In the genomic region with DNA sequence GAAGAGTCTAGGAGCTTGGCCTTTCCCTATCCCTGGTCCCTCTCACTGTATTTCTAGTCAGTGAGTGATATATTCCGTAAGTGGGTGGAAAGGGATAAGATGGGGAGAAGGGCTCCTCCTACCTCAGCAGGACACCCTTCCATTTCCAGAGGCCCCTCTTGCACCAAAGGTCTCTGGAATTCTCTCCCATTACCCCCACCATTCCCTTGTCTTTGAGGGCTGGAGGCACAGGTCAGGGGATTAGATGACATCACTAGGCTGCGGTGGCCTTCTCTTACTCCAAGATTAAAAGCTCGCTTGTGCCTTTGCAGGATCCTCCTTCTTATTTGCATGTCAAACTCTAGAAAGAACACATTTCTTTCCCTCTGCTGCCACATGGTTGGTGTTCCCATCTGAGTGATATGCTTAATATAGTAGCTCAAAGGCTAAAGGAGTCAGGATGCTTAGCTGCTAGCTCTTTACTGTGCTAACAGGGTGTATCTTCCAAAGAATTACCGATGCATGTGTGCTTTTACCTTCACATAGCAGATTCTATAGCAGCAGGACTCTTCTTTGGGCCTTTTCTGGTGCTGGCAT, we compare ENCODE assay signal across 30 mouse cellular contexts.
DNase-seq lines count a peak whose midpoint lies in the region; ATAC-seq and TF ChIP-seq lines count a peak whose summit lies in the region.
"Had no signal": no experiment of that assay in that cellular context is flagged by ENCODE, and none has a peak within 500 bp of the region (broad histone marks: within the 10 kb centered on the region; RNA-seq: fewer than 3 reads in every experiment).

No protein-coding gene starts in this region.

- TF ChIP-seq CTCF in left cerebral cortex, adult 2 months (IDR thresholded peaks at IDR 0.05), result no peak

- ATAC-seq in inflammation-experienced regulatory T-cells, adult 6 months, result no peak
- ATAC-seq: forebrain, embryonic 13.5 days; hindbrain, embryonic 16.5 days; Patski had no signal

- peak; percentile 41 to 62 for DNase-seq in frontal cortex, postnatal 36 days (ENCODE audit: low spot score in 2 of 2)
- DNase-seq in frontal cortex, postnatal 25 days (ENCODE audit: low spot score in 2 of 2), result no peak
- no peak for DNase-seq in left cerebral cortex, adult 2 months (ENCODE audit: extremely low spot score in 1 of 2, low spot score in 2 of 2)
- no peak for DNase-seq in left cerebral cortex, adult 11 months (ENCODE audit: low spot score)
- DNase-seq in brain, adult 2 months (ENCODE audit: low read depth, low spot score), result peak; percentile 58
- peak; percentile 31 to 60 for DNase-seq in left cerebral cortex, adult 9 months (ENCODE audit: low spot score in 2 of 2)
- no peak for DNase-seq in urinary bladder, postnatal 10 days (ENCODE audit: low spot score)
- DNase-seq: adrenal gland, postnatal 14 days; cerebellum, adult 18-20 months; cerebellum, postnatal 25 days; gastrocnemius, postnatal 14 days; heart, adult 11 months; kidney, adult 2 months; kidney, postnatal 36 days; lung, embryonic 14.5 days; lung, postnatal 14 days; right cerebral cortex, postnatal 4 days; thymus, adult 18-20 months; thymus, postnatal 25 days had no signal

- H3K27ac ChIP-seq in left cerebral cortex, adult 2 months, result peak overlapping the region; percentile 17
- H3K27ac ChIP-seq: forebrain, embryonic 13.5 days; heart, embryonic 10.5 days; heart, embryonic 15.5 days; intestine, embryonic 15.5 days; limb, embryonic 12.5 days; liver, embryonic 15.5 days; neural tube, embryonic 13.5 days; stomach, postnatal 0 days had no signal

- H3K4me3 ChIP-seq in left cerebral cortex, adult 2 months, result no peak overlapping the region
- H3K4me3 ChIP-seq: forebrain, embryonic 13.5 days; heart, embryonic 10.5 days; heart, embryonic 15.5 days; intestine, embryonic 15.5 days; limb, embryonic 12.5 days; liver, embryonic 15.5 days; neural tube, embryonic 13.5 days had no signal

- intact Hi-C loops in left cerebral cortex, adult 2 months (cut with DNase I), result no loop called here

Comparison
In these comparisons a context has a peak if more than half of its experiments do, and no peak if none do; other contexts are left out.
1. DNase-seq: peak in frontal cortex, postnatal 36 days (2 of 2), brain, adult 2 months (single experiment) and left cerebral cortex, adult 9 months (2 of 2); none in frontal cortex, postnatal 25 days (0 of 2), left cerebral cortex, adult 2 months (0 of 2), left cerebral cortex, adult 11 months (single experiment) and urinary bladder, postnatal 10 days (single experiment).